Mouse (Mus musculus): ENCODE results near the gene Bag6.

DNA sequence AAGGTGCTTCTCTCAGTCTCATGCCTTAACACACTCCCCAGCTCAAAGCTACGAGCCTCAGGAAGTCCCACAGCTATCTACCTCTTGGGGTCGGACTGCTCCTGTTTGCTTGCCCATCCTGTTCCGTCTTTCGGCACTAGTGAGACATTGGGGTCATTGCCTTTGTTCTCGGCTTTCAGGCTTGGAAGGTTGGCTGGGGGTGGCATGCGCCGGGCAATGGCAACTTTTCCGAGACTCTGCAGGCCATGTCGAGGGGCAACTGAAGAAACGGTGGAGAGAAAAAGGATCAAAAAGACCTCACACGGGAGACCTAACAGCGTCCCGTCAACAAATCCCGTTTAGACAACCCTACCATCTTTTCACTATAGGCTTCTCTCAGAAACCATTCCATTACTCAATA is 27.1 kb downstream of the Bag6 start:
- TF ChIP-seq CTCF (IDR thresholded peaks at IDR 0.05; ENCODE audit: borderline replicate concordance, extremely low read depth, insufficient read depth, insufficient read length) (no peak), POLR2A (IDR thresholded peaks at IDR 0.05; ENCODE audit: borderline replicate concordance, extremely low read depth, insufficient read depth, insufficient read length, poor library complexity, severe bottlenecking) (no peak)
